Mouse (Mus musculus): ENCODE results near the gene Mical1. TPM values are rescaled to one million over a fixed set of nuclear protein-coding genes. Genes with fewer than 3 reads are reported as not detected.
A peak's percentile ranks its signal among the peaks of the same experiment; 100 is the strongest.

The Mical1 gene
- polyA plus RNA-seq, 1 experiment = 130 TPM

- peaks cover 14% of the 10 kb centered on the region; the same call in 1 of the 2 replicates for H3K4me1 ChIP-seq (ENCODE audit: control insufficient read depth, insufficient read depth, insufficient read length)
- WGBS = 56% methylated on average over 1 of the region's 1 CpGs
- no peak for DNase-seq (ENCODE audit: low read depth in 1 of 2, low spot score in 2 of 2)
- no peak overlapping the region for H3K27ac ChIP-seq (ENCODE audit: insufficient read depth, low read length)
- no peak overlapping the region for H3K4me3 ChIP-seq (ENCODE audit: extremely low read depth, insufficient read depth, insufficient read length)
- H3K27me3 ChIP-seq (ENCODE audit: control insufficient read depth, insufficient read depth, low read length) = no peaks in the 10 kb centered on the region
- H3K36me3 ChIP-seq (ENCODE audit: control insufficient read depth, insufficient read depth, low read length) = peaks cover 20% of the 10 kb centered on the region
- TF ChIP-seq CTCF (IDR thresholded peaks at IDR 0.05; ENCODE audit: extremely low read depth, insufficient read depth, insufficient read length, insufficient replicate concordance) (no peak), POLR2A (IDR thresholded peaks at IDR 0.05; ENCODE audit: low read depth, low read length) (no peak)
These were observed 49.6 kb downstream of the Mical1 start for GRCm38 (mm10) chr10:41525696-41526095.

GRCm38 (mm10) chr10:41529972-41530371 is 53.9 kb downstream of the Mical1 start:
- Histone ChIP-seq H3K4me3 (ENCODE audit: extremely low read depth, insufficient read depth, insufficient read length) (no peak overlapping the region), H3K36me3 (ENCODE audit: control insufficient read depth, insufficient read depth, low read length) (peaks cover 20% of the 10 kb centered on the region), H3K27ac (ENCODE audit: insufficient read depth, low read length) (peak overlapping the region; percentile 15; the same call in 1 of the 2 replicates), H3K4me1 (ENCODE audit: control insufficient read depth, insufficient read depth, insufficient read length) (no peaks in the 10 kb centered on the region; the same call in 1 of the 2 replicates), H3K27me3 (ENCODE audit: control insufficient read depth, insufficient read depth, low read length) (no peaks in the 10 kb centered on the region)
- DNase-seq (ENCODE audit: low read depth in 1 of 2, low spot score in 2 of 2) = no peak
- TF ChIP-seq CTCF (IDR thresholded peaks at IDR 0.05; ENCODE audit: extremely low read depth, insufficient read depth, insufficient read length, insufficient replicate concordance) (no peak), POLR2A (IDR thresholded peaks at IDR 0.05; ENCODE audit: low read depth, low read length) (no peak)
- WGBS = 29% methylated on average over 5 of the region's 5 CpGs

GRCm38 (mm10) chr10:41535991-41536390 is 59.9 kb downstream of the Mical1 start:
- 90% methylated on average over 2 of the region's 2 CpGs for WGBS
- no peak overlapping the region for H3K4me3 ChIP-seq (ENCODE audit: extremely low read depth, insufficient read depth, insufficient read length)
- no peaks in the 10 kb centered on the region for H3K27me3 ChIP-seq (ENCODE audit: control insufficient read depth, insufficient read depth, low read length)
- H3K36me3 ChIP-seq (ENCODE audit: control insufficient read depth, insufficient read depth, low read length) = peaks cover 6% of the 10 kb centered on the region
- H3K4me1 ChIP-seq (ENCODE audit: control insufficient read depth, insufficient read depth, insufficient read length) = no peaks in the 10 kb centered on the region
- H3K27ac ChIP-seq (ENCODE audit: insufficient read depth, low read length) = no peak overlapping the region
- no peak for TF ChIP-seq POLR2A (IDR thresholded peaks at IDR 0.05; ENCODE audit: low read depth, low read length)
- TF ChIP-seq CTCF (IDR thresholded peaks at IDR 0.05; ENCODE audit: extremely low read depth, insufficient read depth, insufficient read length, insufficient replicate concordance) = no peak
- DNase-seq (ENCODE audit: low read depth in 1 of 2, low spot score in 2 of 2) = no peak

Other genes starting within 250 kb of the Mical1 start
- gene Fig4, start 173.1 kb upstream of the Mical1 start, polyA plus RNA-seq (2012; rRNA removed) = 8.4 and 9.1 TPM in 2 replicates
- gene Ak9, start 172.3 kb upstream of the Mical1 start, polyA plus RNA-seq (2012; rRNA removed) = not detected in 2 replicates
- gene Zbtb24, start 25.9 kb upstream of the Mical1 start, polyA plus RNA-seq (2012; rRNA removed) = 13.2 and 16.4 TPM in 2 replicates
- gene Smpd2, start 14.1 kb downstream of the Mical1 start, polyA plus RNA-seq (2012; rRNA removed) = 35.6 and 36.3 TPM in 2 replicates
- 0.08 TPM in 1 of 2 replicates, not detected in the other for gene Ppil6, start 14.1 kb downstream of the Mical1 start, polyA plus RNA-seq (2012; rRNA removed)
- 65.3 and 76.3 TPM in 2 replicates for gene Cd164, start 43.1 kb downstream of the Mical1 start, polyA plus RNA-seq (2012; rRNA removed)
- 0.41 and 0.60 TPM in 2 replicates for gene Ccdc162, start 240.3 kb downstream of the Mical1 start, polyA plus RNA-seq (2012; rRNA removed)